Mouse (Mus musculus): ENCODE data around the gene Rbm6. TPM values are rescaled to one million over a fixed set of nuclear protein-coding genes. Genes with fewer than 3 reads are reported as not detected.

The Rbm6 gene
- polyA plus RNA-seq, 1 experiment from 2014 or later, result 48.8 TPM

DNA sequence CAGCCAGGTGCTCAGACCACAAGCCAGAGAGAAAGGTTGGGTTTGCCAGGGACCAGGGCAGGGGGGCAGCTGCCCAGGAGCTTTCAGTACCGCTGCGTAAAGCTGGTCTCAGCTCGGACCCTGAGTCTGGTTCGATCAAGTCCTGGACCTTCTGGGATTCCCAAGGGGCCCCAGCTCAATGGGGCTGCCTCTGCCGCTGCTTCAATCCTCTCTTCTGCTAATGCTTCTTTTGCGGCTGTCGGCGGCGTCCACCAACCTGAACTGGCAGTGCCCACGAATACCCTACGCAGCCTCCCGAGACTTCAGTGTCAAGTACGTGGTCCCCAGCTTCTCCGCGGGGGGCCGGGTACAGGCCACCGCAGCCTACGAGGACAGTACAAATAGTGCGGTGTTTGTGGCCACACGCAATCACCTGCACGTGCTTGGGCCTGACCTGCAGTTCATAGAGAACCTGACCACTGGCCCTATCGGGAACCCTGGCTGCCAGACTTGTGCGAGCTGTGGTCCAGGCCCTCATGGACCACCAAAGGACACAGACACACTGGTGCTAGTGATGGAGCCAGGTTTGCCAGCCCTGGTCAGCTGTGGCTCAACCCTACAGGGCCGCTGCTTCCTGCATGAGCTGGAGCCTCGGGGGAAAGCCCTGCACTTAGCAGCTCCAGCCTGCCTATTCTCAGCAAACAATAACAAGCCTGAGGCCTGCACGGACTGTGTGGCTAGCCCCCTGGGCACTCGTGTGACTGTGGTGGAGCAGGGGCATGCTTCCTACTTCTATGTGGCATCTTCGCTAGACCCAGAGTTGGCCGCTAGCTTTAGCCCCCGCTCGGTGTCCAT lies 34.1 kb upstream of the Rbm6 start:
- H3K27me3 ChIP-seq (ENCODE audit: control insufficient read depth, insufficient read depth, low read length), result no peaks in the 10 kb centered on the region; the same call in 1 of the 2 replicates
- no peaks in the 10 kb centered on the region for H3K36me3 ChIP-seq (ENCODE audit: control insufficient read depth, insufficient read depth)
- peak overlapping the region; percentile 88 for H3K4me2 ChIP-seq (ENCODE audit: low read depth, low read length)
- H3K4me1 ChIP-seq (ENCODE audit: control insufficient read depth, insufficient read depth, low read length), result peaks cover 20% of the 10 kb centered on the region
- H3K4me3 ChIP-seq (ENCODE audit: low read length), result peak overlapping the region; percentile 54
- H3K9me3 ChIP-seq (replicated peaks; ENCODE audit: control insufficient read depth, low read length), result no peaks in the 10 kb centered on the region
- 50% methylated on average over 31 of the region's 31 CpGs for WGBS
- H3K27ac ChIP-seq (ENCODE audit: low read length), result peak overlapping the region; percentile 18; the same call in 1 of the 2 replicates
- H3K9ac ChIP-seq (ENCODE audit: low read length), result peak overlapping the region; percentile 74
- ATAC-seq (replicated peaks; ENCODE audit: extremely low read depth, insufficient read depth, low FRiP score), result no peak

DNA sequence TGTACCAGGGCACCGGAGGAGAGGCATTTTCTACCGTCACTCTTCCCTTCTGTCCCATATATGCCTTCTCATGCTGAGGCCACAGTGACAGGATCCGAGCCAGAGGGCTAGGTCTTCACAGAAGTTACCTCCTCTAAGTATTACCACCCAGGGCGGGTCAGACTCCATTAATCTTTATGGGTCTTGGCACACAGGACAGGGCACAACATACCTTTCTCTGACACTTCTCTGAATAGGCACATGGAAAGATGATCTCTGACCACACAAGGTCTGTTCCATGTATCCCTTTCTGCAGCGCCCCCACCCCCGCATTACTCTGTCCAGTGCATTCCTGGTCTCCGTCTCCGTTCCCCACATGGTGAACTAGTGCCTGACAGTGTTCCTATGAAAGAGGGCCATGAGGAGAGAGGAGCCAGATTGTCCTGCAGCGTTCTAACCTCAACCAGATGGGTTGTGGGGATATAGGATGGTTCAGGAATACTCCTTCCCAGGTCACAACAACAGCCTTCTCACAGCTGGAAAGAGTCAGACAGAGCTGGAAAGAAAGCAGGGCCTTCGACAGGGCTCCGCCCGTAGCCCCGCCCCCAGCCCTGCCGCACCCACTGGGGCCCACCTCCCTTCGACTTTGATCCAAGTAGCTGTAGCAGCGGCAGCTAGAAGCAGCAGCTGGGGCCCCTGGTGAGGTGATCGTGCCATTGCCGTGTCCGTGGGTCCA lies 33.4 kb upstream of the Rbm6 start, which contains the start of gene Mst1r:
Gene Mst1r (plus strand): TSS at position 622 of the 715 bp plus-strand sequence.
- peak; percentile 75 for ATAC-seq (replicated peaks; ENCODE audit: extremely low read depth, insufficient read depth, low FRiP score)
- peak within 1 kb of the TSS; percentile 54 for H3K4me3 ChIP-seq (ENCODE audit: low read length)
- no peaks in the 10 kb centered on the region; the same call in 1 of the 2 replicates for H3K27me3 ChIP-seq (ENCODE audit: control insufficient read depth, insufficient read depth, low read length)
- H3K9ac ChIP-seq (ENCODE audit: low read length), result peak within 1 kb of the TSS; percentile 74
- peak within 1 kb of the TSS; percentile 88 for H3K4me2 ChIP-seq (ENCODE audit: low read depth, low read length)
- 17% methylated on average over 19 of the region's 19 CpGs for WGBS
- no peaks in the 10 kb centered on the region for H3K36me3 ChIP-seq (ENCODE audit: control insufficient read depth, insufficient read depth)
- peak within 1 kb of the TSS; percentile 38; the same call in 1 of the 2 replicates for H3K27ac ChIP-seq (ENCODE audit: low read length)
- H3K9me3 ChIP-seq (replicated peaks; ENCODE audit: control insufficient read depth, low read length), result no peaks in the 10 kb centered on the region
- H3K4me1 ChIP-seq (ENCODE audit: control insufficient read depth, insufficient read depth, low read length), result peaks cover 20% of the 10 kb centered on the region

DNA sequence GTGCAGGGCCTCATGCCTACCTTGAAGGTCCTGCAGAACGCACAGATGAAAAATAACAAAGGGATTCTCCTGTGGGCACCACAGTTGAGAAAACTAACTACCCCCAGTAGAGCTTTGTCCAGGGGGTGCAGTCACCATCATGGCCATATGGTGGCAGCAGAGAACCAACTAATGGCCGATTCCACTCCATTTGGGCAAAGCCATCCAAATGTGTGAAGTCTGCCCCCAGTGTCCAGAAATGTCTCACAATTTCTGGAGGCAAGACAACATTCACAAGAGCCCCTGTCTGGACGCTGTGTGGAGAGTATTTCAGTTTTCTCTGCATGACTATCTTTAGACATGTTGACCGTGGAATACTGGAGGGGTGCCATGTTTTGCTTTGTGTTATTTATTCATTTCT lies 31.7 kb upstream of the Rbm6 start:
- Histone ChIP-seq H3K4me1 (ENCODE audit: control insufficient read depth, insufficient read depth, low read length) (peaks cover 26% of the 10 kb centered on the region), H3K36me3 (ENCODE audit: control insufficient read depth, insufficient read depth) (0 out of 2 replicates have a peak, but pooled peaks cover 2% of the 10 kb centered on the region), H3K9ac (ENCODE audit: low read length) (0 out of 2 replicates have a peak overlapping the region, but pooled peaks have one; percentile 8), H3K4me3 (ENCODE audit: low read length) (no peak overlapping the region), H3K4me2 (ENCODE audit: low read depth, low read length) (no peak overlapping the region), H3K27me3 (ENCODE audit: control insufficient read depth, insufficient read depth, low read length) (peaks cover 9% of the 10 kb centered on the region), H3K27ac (ENCODE audit: low read length) (peak overlapping the region; percentile 17; the same call in 1 of the 2 replicates), H3K9me3 (replicated peaks; ENCODE audit: control insufficient read depth, low read length) (no peaks in the 10 kb centered on the region)
- ATAC-seq (replicated peaks; ENCODE audit: extremely low read depth, insufficient read depth, low FRiP score), result peak; percentile 25; the same call in 1 of the 2 replicates
- WGBS, result 1% methylated on average over 4 of the region's 4 CpGs

DNA sequence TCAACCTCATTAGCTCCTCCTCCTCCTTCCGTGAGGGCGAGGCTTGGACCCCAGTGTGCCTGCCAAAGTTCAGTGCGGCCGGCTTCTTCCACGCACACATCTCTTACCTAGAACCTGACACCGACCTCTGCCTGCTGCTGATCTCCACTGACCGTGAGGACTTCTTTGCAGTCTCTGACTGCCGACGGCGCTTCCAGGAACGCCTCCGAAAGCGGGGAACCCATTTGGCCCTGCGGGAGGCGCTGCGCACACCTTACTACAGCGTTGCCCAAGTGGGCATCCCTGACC lies 28.5 kb upstream of the Rbm6 start:
- H3K9me3 ChIP-seq (replicated peaks; ENCODE audit: control insufficient read depth, low read length), result no peaks in the 10 kb centered on the region
- H3K4me1 ChIP-seq (ENCODE audit: control insufficient read depth, insufficient read depth, low read length), result peaks cover 14% of the 10 kb centered on the region
- no peak overlapping the region for H3K9ac ChIP-seq (ENCODE audit: low read length)
- H3K36me3 ChIP-seq (ENCODE audit: control insufficient read depth, insufficient read depth), result 0 out of 2 replicates have a peak, but pooled peaks cover 2% of the 10 kb centered on the region
- peak overlapping the region; percentile 35; the same call in 1 of the 2 replicates for H3K4me3 ChIP-seq (ENCODE audit: low read length)
- peaks cover 9% of the 10 kb centered on the region for H3K27me3 ChIP-seq (ENCODE audit: control insufficient read depth, insufficient read depth, low read length)
- H3K4me2 ChIP-seq (ENCODE audit: low read depth, low read length), result peak overlapping the region; percentile 63
- H3K27ac ChIP-seq (ENCODE audit: low read length), result no peak overlapping the region
- no peak for ATAC-seq (replicated peaks; ENCODE audit: extremely low read depth, insufficient read depth, low FRiP score)
- 28% methylated on average over 17 of the region's 17 CpGs for WGBS

GRCm38 (mm10) chr9:107900840-107901626 lies 28.0 kb upstream of the Rbm6 start:
- H3K9ac ChIP-seq (ENCODE audit: low read length), result peak overlapping the region; percentile 60
- 0 out of 2 replicates have a peak, but pooled peaks cover 2% of the 10 kb centered on the region for H3K36me3 ChIP-seq (ENCODE audit: control insufficient read depth, insufficient read depth)
- H3K27me3 ChIP-seq (ENCODE audit: control insufficient read depth, insufficient read depth, low read length), result peaks cover 9% of the 10 kb centered on the region
- peak overlapping the region; percentile 63 for H3K4me2 ChIP-seq (ENCODE audit: low read depth, low read length)
- WGBS, result 12% methylated on average over 44 of the region's 44 CpGs
- no peaks in the 10 kb centered on the region for H3K9me3 ChIP-seq (replicated peaks; ENCODE audit: control insufficient read depth, low read length)
- H3K4me1 ChIP-seq (ENCODE audit: control insufficient read depth, insufficient read depth, low read length), result peaks cover 9% of the 10 kb centered on the region
- H3K27ac ChIP-seq (ENCODE audit: low read length), result no peak overlapping the region
- peak overlapping the region; percentile 35 for H3K4me3 ChIP-seq (ENCODE audit: low read length)
- ATAC-seq (replicated peaks; ENCODE audit: extremely low read depth, insufficient read depth, low FRiP score), result 0 out of 2 replicates have a peak, but pooled peaks have one; percentile 33

- WGBS, result 77% methylated on average over 12 of the region's 12 CpGs
- Histone ChIP-seq H3K9me3 (replicated peaks; ENCODE audit: control insufficient read depth, low read length) (no peaks in the 10 kb centered on the region), H3K27ac (ENCODE audit: low read length) (no peak overlapping the region), H3K4me3 (ENCODE audit: low read length) (no peak overlapping the region), H3K9ac (ENCODE audit: low read length) (no peak overlapping the region), H3K27me3 (ENCODE audit: control insufficient read depth, insufficient read depth, low read length) (peaks cover 9% of the 10 kb centered on the region), H3K4me2 (ENCODE audit: low read depth, low read length) (no peak overlapping the region), H3K4me1 (ENCODE audit: control insufficient read depth, insufficient read depth, low read length) (peaks cover 6% of the 10 kb centered on the region), H3K36me3 (ENCODE audit: control insufficient read depth, insufficient read depth) (0 out of 2 replicates have a peak, but pooled peaks cover 2% of the 10 kb centered on the region)
- ATAC-seq (replicated peaks; ENCODE audit: extremely low read depth, insufficient read depth, low FRiP score), result no peak
Measured at GRCm38 (mm10) chr9:107899855-107900254, 26.8 kb upstream of the Rbm6 start.

DNA sequence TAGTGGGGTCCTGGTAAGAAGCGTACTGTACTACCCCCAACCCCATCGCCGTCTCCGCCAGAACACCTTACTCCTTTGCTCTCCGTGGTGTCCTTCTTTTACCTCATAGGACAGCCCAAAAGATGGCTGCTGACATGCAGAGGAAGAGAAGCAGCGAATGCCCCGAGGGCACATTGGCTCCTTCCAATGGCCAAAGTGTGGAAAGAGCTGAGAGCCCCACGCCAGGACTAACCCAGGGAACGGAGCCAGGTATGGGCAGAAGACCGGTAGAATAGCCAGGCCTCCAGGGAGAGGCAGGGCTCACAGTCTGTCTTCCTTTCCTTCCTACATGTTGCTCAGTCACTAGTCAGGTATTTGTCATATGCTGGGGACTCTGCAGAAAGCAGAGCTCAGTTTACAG lies 25.5 kb upstream of the Rbm6 start:
- 0 out of 2 replicates have a peak, but pooled peaks cover 2% of the 10 kb centered on the region for H3K36me3 ChIP-seq (ENCODE audit: control insufficient read depth, insufficient read depth)
- no peak overlapping the region for H3K4me3 ChIP-seq (ENCODE audit: low read length)
- no peak overlapping the region for H3K27ac ChIP-seq (ENCODE audit: low read length)
- H3K9ac ChIP-seq (ENCODE audit: low read length), result no peak overlapping the region
- H3K27me3 ChIP-seq (ENCODE audit: control insufficient read depth, insufficient read depth, low read length), result peaks cover 9% of the 10 kb centered on the region
- ATAC-seq (replicated peaks; ENCODE audit: extremely low read depth, insufficient read depth, low FRiP score), result no peak
- H3K4me1 ChIP-seq (ENCODE audit: control insufficient read depth, insufficient read depth, low read length), result peaks cover 5% of the 10 kb centered on the region; the same call in 1 of the 2 replicates
- WGBS, result 88% methylated on average over 10 of the region's 10 CpGs
- no peaks in the 10 kb centered on the region for H3K9me3 ChIP-seq (replicated peaks; ENCODE audit: control insufficient read depth, low read length)
- H3K4me2 ChIP-seq (ENCODE audit: low read depth, low read length), result no peak overlapping the region

- no peak overlapping the region for H3K4me3 ChIP-seq (ENCODE audit: low read length)
- no peaks in the 10 kb centered on the region for H3K9me3 ChIP-seq (replicated peaks; ENCODE audit: control insufficient read depth, low read length)
- no peak overlapping the region for H3K9ac ChIP-seq (ENCODE audit: low read length)
- H3K36me3 ChIP-seq (ENCODE audit: control insufficient read depth, insufficient read depth), result no peaks in the 10 kb centered on the region
- peaks cover 4% of the 10 kb centered on the region; the same call in 1 of the 2 replicates for H3K4me1 ChIP-seq (ENCODE audit: control insufficient read depth, insufficient read depth, low read length)
- no peaks in the 10 kb centered on the region for H3K27me3 ChIP-seq (ENCODE audit: control insufficient read depth, insufficient read depth, low read length)
- H3K27ac ChIP-seq (ENCODE audit: low read length), result no peak overlapping the region
- ATAC-seq (replicated peaks; ENCODE audit: extremely low read depth, insufficient read depth, low FRiP score), result no peak
- H3K4me2 ChIP-seq (ENCODE audit: low read depth, low read length), result no peak overlapping the region
- 96% methylated on average over 1 of the region's 1 CpGs for WGBS
Measured at GRCm38 (mm10) chr9:107891023-107891422, 18.0 kb upstream of the Rbm6 start.
